Mouse (Mus musculus) induced T-regulatory cell, adult 2 months (primary cell): ENCODE measurements around the gene Psip1.
A peak's percentile ranks its signal among the peaks of the same experiment; 100 is the strongest.

Source experiments
- DNase-seq: peaks from one replicate; pipeline ENCODE4 v3.0.0-alpha.2; 2012; ENCODE audit warnings: low read depth

The Psip1 gene

DNA sequence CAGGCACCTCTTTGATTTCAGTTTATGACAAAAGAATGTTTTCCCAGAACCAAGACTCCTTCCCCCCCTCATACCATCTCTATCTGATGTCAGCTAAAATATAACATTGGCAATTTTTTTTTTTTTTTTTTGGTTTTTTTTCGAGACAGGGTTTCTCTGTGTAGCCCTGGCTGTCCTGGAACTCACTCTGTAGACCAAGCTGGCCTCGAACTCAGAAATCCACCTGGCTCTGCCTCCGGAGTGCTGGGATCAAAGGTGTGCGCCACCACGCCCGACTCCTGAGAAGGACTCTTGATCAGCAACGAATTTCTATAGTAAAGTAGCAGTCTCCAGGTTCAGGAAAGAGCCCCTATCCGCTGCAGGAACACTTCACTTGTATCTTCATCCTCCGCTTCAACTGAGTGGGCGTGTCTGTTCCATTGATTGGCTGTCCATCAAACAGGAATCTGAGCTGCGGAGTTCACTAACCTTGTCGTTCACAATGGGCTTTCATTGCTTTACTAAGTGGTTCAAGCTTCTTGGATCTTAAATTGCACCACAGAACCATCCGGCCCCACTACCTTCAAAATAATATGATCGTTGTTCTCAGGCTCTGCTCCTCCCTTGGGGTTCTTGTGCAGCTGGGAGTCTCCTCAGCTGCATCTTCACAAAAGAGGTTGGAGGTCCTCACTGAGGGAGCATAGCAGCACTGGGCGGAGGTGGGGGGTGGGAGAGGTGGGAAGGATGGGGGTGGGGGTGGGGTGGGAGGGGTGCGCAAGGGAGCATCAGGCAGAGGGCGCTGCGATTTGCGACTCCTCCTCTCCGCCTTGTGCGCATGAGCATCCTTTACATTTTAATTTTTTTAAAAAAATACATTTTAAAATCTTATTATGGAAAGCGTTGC lies 14.1 kb upstream of the Psip1 start:
- no peak for DNase-seq

DNA sequence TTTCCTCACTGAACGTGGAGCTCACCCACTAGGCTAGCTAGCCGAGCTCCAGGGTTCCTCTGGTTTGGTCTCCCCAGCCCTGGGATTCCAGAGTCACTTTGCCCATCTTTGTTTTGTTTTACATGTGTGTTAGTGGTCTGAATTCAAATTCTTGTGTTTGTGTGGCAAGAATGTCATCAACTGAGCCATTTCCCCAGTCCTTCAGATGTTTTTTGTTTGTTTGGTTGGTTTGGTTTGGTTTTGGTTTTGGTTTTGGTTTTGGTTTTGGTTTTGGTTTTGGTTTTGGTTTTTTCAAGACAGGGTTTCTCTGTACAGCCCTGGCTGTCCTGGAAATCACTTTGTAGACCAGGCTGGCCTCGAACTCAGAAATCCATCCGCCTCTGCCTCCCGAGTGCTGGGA lies 10.8 kb upstream of the Psip1 start:
- peak; percentile 40 for DNase-seq

DNA sequence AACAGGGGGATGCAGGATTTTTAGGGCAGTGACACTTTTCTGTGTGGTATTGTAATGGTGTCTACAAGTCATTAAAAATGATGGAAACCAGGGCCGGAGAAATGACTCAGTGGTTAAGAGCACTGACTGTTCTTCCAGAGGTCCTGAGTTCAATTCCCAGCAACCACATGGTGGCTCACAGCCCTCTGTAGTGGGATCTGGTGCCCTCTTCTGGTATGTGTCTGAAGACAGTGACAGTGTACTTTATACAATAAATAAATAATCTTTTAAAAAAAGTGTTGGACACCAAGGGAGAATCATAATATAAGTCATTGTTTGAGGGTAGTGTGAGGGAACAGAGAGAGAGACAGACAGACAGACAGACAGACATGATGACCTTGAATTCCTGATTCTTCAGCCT lies 6.9 kb upstream of the Psip1 start:
- peak; percentile 26 for DNase-seq

DNA sequence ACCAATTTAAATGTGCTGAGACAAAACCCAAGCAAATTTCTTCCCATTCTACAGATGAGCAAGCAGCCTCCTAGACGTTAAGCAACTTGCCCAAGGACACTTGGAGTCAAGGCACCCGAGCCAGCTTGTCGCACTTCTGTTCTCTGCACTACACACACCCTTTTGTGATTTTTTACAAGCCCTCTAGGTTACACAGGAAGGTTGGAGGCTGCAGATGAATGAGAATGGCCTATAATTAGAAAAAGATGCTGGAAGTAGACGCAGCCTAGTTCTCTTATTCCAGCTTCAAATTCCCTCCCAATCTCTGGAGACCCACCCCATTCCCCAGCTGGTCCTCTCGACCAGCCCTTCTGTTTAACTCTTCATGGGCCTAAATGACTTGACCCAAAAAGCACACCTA lies 2.9 kb upstream of the Psip1 start:
- DNase-seq, result no peak

DNA sequence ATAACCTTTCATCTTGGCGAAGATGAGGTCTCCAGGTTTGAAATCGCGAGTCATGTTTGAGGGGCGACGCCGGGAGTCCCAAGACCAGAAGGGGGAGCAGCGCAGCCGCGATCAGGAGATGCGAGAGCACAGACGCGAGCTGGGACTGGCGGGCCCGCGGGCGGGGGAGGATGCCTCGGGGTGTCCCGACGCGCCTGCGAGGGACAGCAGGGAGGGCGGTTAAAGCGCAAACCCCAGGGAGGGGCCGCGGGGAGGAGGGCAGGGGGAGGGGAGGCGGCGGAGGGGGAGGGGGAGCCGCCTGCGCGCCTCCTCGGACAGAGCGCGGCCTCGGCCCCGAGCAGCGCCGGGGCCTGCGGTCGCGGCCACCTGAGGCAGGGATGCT lies 533 bp downstream of the Psip1 start:
- peak; percentile 91 for DNase-seq

DNA sequence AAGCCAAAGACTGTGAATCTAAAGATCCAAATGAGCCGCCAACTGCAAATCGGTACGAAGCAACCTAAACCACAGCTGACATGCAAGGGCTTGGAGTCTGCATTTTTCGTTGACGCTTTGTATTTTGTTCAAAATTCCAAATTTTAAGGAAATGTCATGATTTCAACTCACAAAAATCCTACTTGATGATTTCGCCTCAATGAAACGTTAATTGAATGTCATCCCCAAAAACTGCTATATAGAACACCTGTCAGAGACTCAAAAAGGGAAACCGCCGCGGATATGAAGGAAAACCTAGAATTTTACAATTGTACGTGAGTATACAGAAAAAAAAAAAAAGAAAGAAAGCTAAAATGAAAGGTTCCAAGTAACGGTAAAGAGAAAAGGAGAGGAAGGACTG lies 1.0 kb downstream of the Psip1 start:
- no peak for DNase-seq

DNA sequence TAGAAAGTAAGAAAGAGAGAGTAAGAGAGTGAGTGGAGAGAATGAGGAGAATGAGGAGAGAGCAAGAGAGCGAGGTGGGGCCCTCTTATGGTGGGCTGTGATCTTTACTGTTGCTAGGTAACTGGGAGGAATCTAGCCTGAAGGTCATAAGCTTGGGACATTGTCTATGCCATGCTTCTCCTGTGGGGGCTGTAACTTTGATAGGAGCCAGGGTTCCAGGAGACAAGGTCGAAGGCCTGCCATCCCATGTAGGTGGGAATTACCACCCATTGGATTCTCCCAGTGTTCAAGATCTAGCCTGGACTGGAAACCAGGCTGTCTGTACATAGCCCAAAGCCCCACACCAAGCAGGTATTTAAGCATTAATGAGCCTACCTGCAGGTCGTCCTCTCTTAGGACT lies 18.1 kb downstream of the Psip1 start:
- DNase-seq, result no peak

DNA sequence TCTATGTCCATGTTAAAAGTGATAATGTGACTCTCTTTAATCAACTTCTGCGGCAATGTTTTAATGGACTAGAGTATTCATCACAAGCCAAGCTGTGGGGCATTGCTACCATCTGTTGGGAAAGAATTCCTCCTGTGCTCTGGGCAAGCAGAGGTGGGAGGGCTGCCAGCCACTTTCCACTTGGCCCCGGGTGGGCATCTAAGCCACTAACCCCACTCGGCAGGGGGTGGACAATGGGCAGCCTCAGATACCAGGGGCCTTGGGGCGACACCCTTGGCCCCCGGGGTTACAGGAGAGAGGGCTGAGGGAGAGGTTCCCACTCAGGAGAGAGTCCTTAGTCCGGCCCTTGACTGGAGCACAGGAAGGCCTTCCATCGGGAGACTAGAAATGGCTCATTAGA lies 18.6 kb downstream of the Psip1 start:
- DNase-seq, result no peak

DNA sequence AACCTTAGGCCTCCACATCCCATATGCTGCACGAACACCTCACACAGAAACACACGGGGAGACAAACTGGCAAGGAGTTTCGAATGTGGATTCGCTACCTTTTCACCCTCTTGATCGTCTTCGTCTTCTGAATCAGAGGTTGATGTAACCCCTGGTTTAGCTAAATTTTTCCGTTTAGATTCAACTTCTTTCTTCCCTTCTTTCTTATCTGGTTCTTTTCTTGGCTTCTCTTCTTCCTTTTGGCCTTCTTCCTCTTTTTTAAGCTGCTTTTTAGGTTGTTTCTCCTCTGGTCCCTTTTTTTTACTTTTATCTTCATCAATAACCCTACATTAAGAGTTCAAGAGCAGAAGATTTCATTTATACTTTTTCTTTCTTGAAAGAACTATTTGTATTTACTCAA lies 21.4 kb downstream of the Psip1 start:
- no peak for DNase-seq

DNA sequence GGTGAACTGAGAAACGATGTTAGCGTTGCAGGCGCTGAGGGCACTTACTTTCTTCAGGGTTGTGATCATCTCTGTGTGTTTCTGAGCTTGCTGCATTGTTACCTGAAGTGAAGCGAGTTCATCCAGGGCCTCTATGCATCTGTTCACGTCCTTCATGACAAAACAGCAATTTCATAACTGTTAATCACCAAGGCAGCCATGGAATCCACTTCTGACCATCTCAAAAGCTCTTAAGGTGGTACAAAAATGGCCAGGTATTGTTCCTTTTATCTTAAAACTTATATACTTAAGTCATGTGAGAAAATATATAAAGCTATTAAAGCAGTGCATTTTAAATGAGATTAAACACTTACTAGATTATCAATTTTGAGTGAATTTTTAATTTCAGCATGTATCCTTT lies 26.2 kb downstream of the Psip1 start:
- DNase-seq, result no peak

DNA sequence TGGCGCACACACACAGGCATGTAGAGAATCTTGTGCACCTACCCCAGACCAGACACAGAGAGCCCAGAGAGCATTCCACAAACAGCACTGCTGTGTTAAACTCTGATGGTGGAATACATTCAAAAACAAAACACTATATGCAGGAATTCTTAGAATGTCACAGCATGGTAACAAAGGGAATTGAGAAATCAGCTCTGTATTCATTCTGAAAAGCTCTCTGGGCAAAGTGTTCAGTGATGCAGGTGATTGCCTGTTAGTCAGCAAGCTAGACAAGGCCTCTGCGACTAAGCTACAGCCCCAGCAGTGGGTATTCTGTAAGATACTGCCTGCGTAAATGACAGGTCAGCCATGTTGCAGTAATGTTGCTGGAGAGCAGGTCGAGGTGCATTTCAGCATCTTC lies 35.5 kb downstream of the Psip1 start:
- no peak for DNase-seq

DNA sequence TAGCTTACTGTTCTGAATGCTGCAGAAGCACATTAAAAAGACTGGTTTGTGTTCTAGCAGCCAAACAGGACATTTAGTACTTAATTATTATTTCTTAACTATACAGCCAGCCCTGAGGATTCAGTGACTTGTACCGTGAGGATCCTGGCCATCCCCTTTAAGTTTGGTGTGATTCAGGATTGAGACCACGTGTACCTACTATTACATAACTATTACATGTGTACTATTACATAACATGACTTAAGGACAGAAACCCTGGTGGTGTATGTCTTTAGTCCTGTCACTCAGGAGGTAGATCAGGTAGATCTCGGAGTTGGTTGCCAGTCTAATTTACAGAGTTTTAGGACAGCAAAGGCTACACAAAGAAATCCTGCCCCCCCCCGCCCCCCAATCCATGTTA lies 45.2 kb downstream of the Psip1 start:
- no peak for DNase-seq

DNA sequence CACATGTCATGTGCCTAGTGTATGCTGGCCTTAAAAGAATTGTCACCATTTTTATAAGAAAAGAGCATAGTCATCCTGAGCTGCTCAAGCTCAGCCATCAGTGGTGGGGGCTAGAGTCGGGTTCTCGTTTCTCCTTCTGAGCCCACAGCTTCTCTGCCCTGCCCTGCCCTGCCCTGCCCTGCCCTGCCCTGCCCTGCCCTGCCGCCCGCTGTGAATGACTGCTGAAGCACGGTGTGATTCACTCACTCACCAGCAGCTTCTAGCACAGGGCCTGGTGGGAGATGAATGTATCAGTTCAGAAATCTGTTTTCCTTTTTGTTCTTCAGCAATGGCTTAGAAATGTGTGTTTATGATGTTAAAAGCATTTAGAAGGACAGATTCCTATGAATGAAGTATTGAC lies 47.2 kb downstream of the Psip1 start:
- DNase-seq, result no peak

DNA sequence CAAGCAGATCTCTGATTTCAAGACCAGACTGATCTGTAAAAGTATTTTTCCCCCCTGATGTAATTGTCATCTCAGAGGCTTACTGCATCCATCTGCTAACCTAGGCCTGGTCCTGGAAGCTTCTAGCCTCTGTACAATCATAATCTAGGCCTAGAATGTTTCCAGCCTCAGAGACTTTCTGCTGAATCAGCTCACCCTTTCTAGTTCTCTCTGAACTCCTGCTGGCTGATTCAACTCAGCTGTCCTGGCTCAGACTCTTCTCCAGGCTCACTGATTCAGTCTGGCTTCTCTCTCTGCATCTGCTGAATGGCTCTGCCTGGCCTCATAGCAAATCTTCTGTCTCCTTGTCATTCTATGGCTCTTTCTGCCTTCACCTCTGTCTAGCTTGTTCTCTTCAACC lies 48.1 kb downstream of the Psip1 start:
- DNase-seq, result no peak

DNA sequence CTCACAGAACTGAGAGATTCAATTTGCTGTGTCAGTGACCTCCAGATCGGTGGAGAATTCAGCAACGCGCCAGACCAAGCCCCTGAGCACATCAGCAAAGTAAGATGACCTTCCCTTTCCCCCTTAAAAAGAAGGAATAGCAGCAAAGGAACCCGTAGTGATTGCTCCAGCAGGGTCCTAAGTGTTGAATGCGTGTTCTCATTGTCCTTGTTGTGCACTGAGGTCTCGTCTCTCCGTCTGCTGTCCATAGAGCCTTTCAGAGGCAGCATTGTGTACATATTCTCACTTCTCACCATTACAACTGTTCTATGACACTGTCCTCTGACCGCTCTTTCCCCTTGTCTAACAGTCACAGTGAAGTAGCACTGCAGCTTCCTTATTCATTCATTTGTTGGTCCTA lies 49.9 kb downstream of the Psip1 start:
- DNase-seq, result no peak

DNA sequence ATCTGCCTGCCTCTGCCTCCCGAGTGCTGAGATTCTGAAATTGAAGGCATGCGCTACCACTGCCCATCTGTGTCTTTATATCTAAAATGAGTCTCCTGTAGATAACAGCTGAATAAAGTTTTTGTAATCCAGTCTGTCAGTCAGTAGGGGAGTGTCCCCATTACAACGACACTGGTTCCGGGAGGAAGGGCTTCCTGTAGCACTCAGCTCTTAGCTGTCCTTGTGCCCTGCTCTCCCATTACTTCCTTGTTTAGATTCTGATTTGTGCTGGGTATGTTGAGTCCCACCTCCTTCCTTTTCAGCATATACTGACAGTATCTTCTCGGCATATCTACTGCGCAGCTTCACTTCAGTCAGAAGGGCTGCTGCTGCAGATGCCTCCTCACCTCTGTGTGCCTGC lies 53.4 kb downstream of the Psip1 start:
- DNase-seq, result peak; percentile 30

DNA sequence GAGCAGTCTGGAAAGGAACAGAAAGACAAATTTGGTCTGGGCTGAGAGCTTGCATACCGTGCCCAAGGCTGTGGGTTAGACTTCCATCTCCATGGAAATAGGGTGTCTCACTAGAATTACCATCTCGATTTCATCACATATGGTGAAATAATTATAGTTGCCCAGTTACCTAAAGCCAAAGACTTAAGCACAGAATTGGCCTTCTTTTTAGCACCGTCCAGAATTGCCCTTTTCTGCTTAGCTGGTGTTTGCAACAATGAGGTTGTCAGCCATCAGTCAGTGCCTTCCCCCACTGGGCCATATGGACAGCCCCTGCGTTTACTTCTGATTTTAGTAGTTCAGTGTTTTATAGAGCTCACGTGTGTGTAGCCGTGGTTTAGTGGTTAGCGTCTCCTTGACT lies 54.3 kb downstream of the Psip1 start:
- DNase-seq, result no peak

DNA sequence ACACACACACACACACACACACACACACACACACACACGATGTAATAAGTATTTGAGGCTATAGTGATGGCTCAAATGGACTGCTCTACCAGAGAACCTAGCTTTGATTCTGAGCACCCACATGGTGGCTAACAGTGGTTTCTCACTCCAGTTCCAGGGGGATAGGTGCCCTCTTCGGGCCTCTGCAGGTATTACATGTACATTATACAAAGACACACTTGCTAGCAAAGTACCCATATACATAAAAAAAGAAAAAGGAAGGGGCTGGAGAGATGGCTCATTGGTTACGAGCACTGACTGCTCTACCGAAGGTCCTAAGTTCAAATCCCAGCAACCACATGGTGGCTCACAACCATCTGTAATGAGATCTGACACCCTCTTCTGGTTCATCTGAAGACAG lies 57.4 kb downstream of the Psip1 start:
- DNase-seq, result peak; percentile 60

DNA sequence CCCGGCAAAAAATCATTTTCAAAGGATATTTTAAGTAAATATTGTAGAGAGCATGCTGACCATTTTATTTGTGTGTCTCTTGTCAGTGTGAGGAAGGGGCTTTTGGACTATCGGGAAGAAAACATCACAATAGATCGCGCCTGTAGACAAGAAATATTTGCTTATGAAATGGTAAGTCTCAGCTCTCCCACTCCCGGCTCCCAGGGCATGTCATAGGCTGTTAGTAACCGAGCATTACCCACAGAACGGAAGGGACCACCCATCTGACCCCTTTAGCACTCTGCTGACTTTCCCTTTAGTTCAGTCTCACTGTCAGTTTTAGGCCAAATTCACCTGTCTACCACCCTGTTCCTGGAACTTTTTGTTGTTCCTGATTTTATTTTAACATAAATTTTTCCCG lies 58.6 kb downstream of the Psip1 start:
- no peak for DNase-seq

DNA sequence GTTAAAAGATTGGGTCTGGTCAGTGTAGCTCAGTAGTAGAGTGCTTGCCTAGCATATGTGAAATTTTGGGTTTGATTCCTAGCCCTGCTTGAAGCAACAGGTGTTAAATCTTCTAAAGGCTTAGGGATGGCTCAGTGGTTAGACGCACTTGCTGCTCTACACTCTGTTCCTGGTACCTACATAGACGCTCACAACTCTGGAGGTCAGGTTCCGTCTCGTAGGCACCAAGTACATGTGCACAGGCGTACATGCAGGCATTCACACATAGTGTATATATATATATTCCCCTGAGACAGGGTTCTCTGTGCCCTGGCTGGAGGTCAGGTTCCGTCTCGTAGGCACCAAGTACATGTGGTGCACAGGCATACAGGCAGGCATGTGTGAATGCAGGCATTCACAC lies 59.1 kb downstream of the Psip1 start:
- DNase-seq, result no peak

DNA sequence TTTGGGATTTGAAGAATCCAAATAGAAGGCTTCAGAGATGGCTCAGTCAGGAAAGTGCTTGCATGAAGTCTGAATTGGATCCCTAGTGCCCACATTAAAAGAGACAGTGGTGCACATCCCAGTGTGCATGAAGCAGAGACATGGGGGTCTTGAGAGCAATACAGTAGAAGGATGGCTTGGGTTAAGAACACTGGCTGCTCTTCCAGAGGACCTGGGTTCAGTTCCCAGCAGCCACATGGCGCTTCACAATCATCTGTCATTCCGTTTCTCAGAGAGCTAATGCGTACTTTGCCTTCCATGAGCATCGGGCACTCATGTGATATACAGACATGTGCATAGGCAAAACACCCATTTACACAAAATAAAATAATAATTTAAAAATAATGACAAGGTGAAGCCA lies 61.1 kb downstream of the Psip1 start:
- no peak for DNase-seq

DNA sequence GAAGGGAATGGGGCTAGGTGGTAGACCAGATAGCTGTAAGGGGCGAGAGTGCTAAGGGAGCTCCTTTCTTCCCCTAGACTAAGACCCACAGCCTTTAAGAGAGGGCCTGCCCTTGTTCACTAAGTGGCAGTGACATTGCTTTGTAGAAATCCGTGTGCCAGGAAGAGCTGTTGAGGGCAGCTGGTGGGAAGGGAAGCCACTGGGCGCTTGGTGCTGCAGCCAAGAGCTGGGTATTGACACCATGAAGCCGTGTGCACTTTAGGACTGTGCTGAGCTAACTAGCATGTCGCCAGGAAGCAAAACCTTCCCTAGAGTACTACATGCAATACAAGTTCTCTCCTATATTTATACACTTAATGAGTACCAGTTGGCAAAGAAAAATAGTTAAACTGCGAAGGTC lies 62.6 kb downstream of the Psip1 start:
- DNase-seq, result no peak

DNA sequence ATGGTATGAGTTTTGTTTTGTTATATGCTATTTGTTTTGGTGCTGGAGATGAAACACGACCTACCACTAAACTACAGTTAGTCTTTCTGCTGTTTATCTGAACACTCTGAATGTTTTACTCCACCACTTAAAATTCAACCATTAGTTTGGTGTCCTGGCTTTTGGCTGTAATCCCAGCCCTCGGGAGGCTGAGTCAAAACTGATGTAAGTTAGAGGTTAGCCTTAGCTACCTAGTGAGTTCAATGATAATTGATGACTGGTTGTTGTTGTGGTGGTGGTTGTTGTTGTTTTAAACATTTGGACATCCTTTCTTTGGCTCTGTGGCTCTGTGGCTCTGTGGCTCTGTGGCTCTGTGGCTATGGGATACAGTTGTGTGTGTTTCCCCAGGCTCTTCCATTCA lies 67.5 kb downstream of the Psip1 start:
- DNase-seq, result peak; percentile 33

DNA sequence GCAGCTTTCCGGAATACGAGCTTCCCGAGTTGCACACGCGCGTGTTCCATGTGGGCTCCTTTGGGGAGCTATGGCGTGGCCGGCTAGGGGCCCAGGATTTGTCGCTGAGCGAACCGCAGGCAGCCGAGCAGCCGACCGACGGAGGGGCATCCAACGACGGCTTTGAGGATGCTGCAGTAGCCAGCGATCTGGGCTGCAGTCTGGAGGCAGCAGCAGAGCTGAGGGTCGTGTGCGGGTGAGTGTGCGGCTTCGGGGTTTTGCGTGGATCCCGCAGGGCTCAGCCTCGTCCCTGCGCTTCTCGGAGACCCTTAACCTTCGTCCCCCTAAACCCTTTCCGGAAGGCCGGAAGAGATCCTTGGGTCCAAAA lies 68.5 kb downstream of the Psip1 start:
- DNase-seq, result no peak
